In the genomic region with DNA sequence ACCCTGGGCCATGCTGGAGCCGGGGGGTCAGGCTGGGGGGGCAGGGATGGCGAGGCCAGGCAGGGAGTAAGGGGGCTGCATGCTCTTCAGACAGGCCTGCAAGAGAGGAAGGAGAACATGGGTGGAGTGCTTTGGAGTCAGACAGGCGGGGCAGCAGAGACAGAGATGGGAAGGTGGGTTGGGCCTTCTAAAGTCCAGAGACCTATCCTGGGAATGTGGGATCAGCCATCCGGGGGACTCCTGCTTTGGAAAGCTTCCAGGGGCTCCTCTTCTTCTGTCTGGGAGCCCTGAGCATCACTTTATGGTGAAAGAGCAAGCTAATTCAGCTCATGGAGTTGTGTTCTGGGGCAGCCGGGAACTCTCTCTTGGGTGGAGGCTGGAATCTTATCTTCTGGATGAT, we compare ENCODE assay signal across 19 mouse cellular contexts. TPM values are rescaled to one million over a fixed set of nuclear protein-coding genes. Genes with fewer than 3 reads are reported as not detected.
DNase-seq lines count a peak whose midpoint lies in the region; ATAC-seq lines count a peak whose summit lies in the region.
"Had no signal": no experiment of that assay in that cellular context is flagged by ENCODE, and none has a peak within 500 bp of the region (broad histone marks: within the 10 kb centered on the region; RNA-seq: fewer than 3 reads in every experiment).

No protein-coding gene starts in this region.

- ATAC-seq in forebrain, embryonic 12.5 days (ENCODE audit: low FRiP score), result no peak
- no peak for ATAC-seq in forebrain, embryonic 11.5 days (replicated peaks; ENCODE audit: low FRiP score)
- no peak for ATAC-seq in forebrain, embryonic 16.5 days
- ATAC-seq in midbrain, embryonic 11.5 days (ENCODE audit: low FRiP score), result no peak
- no peak for ATAC-seq in neural tube, embryonic 14.5 days (ENCODE audit: low read depth)
- ATAC-seq: inflammation-experienced regulatory T-cells, adult 6 months had no signal

- no peaks in the 10 kb centered on the region for H3K9me3 ChIP-seq in forebrain, embryonic 12.5 days
- no peaks in the 10 kb centered on the region for H3K9me3 ChIP-seq in forebrain, embryonic 11.5 days (ENCODE audit: control insufficient read depth, low read length)
- no peaks in the 10 kb centered on the region for H3K9me3 ChIP-seq in forebrain, embryonic 16.5 days (ENCODE audit: control insufficient read depth, low read length)
- no peaks in the 10 kb centered on the region for H3K9me3 ChIP-seq in midbrain, embryonic 11.5 days (ENCODE audit: control insufficient read depth, low read length)
- H3K9me3 ChIP-seq in neural tube, embryonic 14.5 days (ENCODE audit: control insufficient read depth, low read length), result no peaks in the 10 kb centered on the region
- H3K9me3 ChIP-seq: embryonic facial prominence, embryonic 15.5 days had no signal

- DNase-seq in forebrain, embryonic 11.5 days (ENCODE audit: low spot score), result no peak
- peak; percentile 57 for DNase-seq in midbrain, embryonic 11.5 days (ENCODE audit: low spot score, missing footprints)
- DNase-seq in left cerebral cortex, adult 11 months (ENCODE audit: low spot score), result no peak
- no peak for DNase-seq in heart, postnatal 10 days
- DNase-seq: adrenal gland, postnatal 10 days; heart, adult 18-20 months; kidney, adult 8-10 months; lung, adult 2 months; lung, postnatal 36 days; retina, postnatal 1 day; right cerebral cortex, postnatal 4 days; thymus, postnatal 36 days had no signal

- H3K4me2 ChIP-seq in forebrain, embryonic 12.5 days, result peak overlapping the region; percentile 96
- H3K4me2 ChIP-seq in forebrain, embryonic 11.5 days (ENCODE audit: low read depth, low read length, severe bottlenecking), result no peak overlapping the region
- H3K4me2 ChIP-seq in forebrain, embryonic 16.5 days (ENCODE audit: low read length), result peak overlapping the region; percentile 99
- no peak overlapping the region for H3K4me2 ChIP-seq in midbrain, embryonic 11.5 days
- peak overlapping the region; percentile 99 for H3K4me2 ChIP-seq in neural tube, embryonic 14.5 days (ENCODE audit: low read depth, low read length)
- H3K4me2 ChIP-seq: embryonic facial prominence, embryonic 15.5 days; liver, embryonic 11.5 days had no signal

- intact Hi-C loops in heart, postnatal 10 days (cut with DNase I), result no loop called here

- H3K27me3 ChIP-seq in forebrain, embryonic 12.5 days, result peaks cover 66% of the 10 kb centered on the region
- H3K27me3 ChIP-seq in forebrain, embryonic 11.5 days (ENCODE audit: control insufficient read depth, insufficient read depth, low read length), result peaks cover 24% of the 10 kb centered on the region
- peaks cover 1% of the 10 kb centered on the region; the same call in 1 of the 2 replicates for H3K27me3 ChIP-seq in forebrain, embryonic 16.5 days (replicated peaks; ENCODE audit: control insufficient read depth, insufficient read depth, low read length)
- H3K27me3 ChIP-seq in midbrain, embryonic 11.5 days (ENCODE audit: control insufficient read depth, insufficient read depth, low read length), result peaks cover 22% of the 10 kb centered on the region
- H3K27me3 ChIP-seq in neural tube, embryonic 14.5 days (ENCODE audit: control insufficient read depth, insufficient read depth, low read length), result peaks cover 2% of the 10 kb centered on the region; the same call in 1 of the 2 replicates

- H3K27ac ChIP-seq in forebrain, embryonic 12.5 days, result no peak overlapping the region
- no peak overlapping the region for H3K27ac ChIP-seq in forebrain, embryonic 11.5 days (ENCODE audit: low read depth, low read length)
- H3K27ac ChIP-seq in forebrain, embryonic 16.5 days (ENCODE audit: low read length), result no peak overlapping the region
- H3K27ac ChIP-seq in midbrain, embryonic 11.5 days (ENCODE audit: low read depth, low read length), result no peak overlapping the region
- no peak overlapping the region for H3K27ac ChIP-seq in neural tube, embryonic 14.5 days (ENCODE audit: low read depth, low read length)
- H3K27ac ChIP-seq: embryonic facial prominence, embryonic 15.5 days had no signal

- H3K4me1 ChIP-seq in forebrain, embryonic 12.5 days, result peaks cover 73% of the 10 kb centered on the region
- H3K4me1 ChIP-seq in forebrain, embryonic 11.5 days (replicated peaks; ENCODE audit: control insufficient read depth, insufficient read depth, low read length), result peaks cover 31% of the 10 kb centered on the region
- peaks cover 73% of the 10 kb centered on the region for H3K4me1 ChIP-seq in forebrain, embryonic 16.5 days (replicated peaks; ENCODE audit: control insufficient read depth, insufficient read depth, low read length)
- peaks cover 49% of the 10 kb centered on the region for H3K4me1 ChIP-seq in midbrain, embryonic 11.5 days (ENCODE audit: control insufficient read depth, insufficient read depth, low read length)
- H3K4me1 ChIP-seq in neural tube, embryonic 14.5 days (ENCODE audit: control insufficient read depth, insufficient read depth, low read length), result peaks cover 50% of the 10 kb centered on the region

- WGBS in forebrain, embryonic 12.5 days, result 76% methylated on average over 5 of the region's 5 CpGs
- WGBS in forebrain, embryonic 11.5 days, result 64% methylated on average over 5 of the region's 5 CpGs
- WGBS in forebrain, embryonic 16.5 days, result 71% methylated on average over 5 of the region's 5 CpGs
- 68% methylated on average over 5 of the region's 5 CpGs for WGBS in midbrain, embryonic 11.5 days
- WGBS in neural tube, embryonic 14.5 days, result 74% methylated on average over 5 of the region's 5 CpGs

- H3K36me3 ChIP-seq in forebrain, embryonic 12.5 days (replicated peaks), result no peaks in the 10 kb centered on the region
- no peaks in the 10 kb centered on the region for H3K36me3 ChIP-seq in forebrain, embryonic 11.5 days (ENCODE audit: control insufficient read depth, insufficient read depth, low read length)
- no peaks in the 10 kb centered on the region for H3K36me3 ChIP-seq in forebrain, embryonic 16.5 days (ENCODE audit: control insufficient read depth, insufficient read depth)
- H3K36me3 ChIP-seq in midbrain, embryonic 11.5 days (ENCODE audit: control insufficient read depth, insufficient read depth, low read length), result no peaks in the 10 kb centered on the region
- no peaks in the 10 kb centered on the region for H3K36me3 ChIP-seq in neural tube, embryonic 14.5 days (ENCODE audit: control insufficient read depth, insufficient read depth, low read length)
- H3K36me3 ChIP-seq: embryonic facial prominence, embryonic 15.5 days had no signal

- no peak overlapping the region for H3K9ac ChIP-seq in forebrain, embryonic 12.5 days
- H3K9ac ChIP-seq in forebrain, embryonic 11.5 days (ENCODE audit: low read length), result no peak overlapping the region
- H3K9ac ChIP-seq in forebrain, embryonic 16.5 days (replicated peaks; ENCODE audit: low read depth, low read length), result 0 out of 2 replicates have a peak overlapping the region, but pooled peaks have one; percentile 10
- no peak overlapping the region for H3K9ac ChIP-seq in midbrain, embryonic 11.5 days (ENCODE audit: low read length)
- H3K9ac ChIP-seq in neural tube, embryonic 14.5 days (replicated peaks; ENCODE audit: low read depth, low read length), result 0 out of 2 replicates have a peak overlapping the region, but pooled peaks have one; percentile 21
- H3K9ac ChIP-seq: embryonic facial prominence, embryonic 15.5 days had no signal

- H3K4me3 ChIP-seq in forebrain, embryonic 12.5 days (replicated peaks), result no peak overlapping the region
- no peak overlapping the region for H3K4me3 ChIP-seq in forebrain, embryonic 11.5 days (ENCODE audit: low read depth, low read length)
- peak overlapping the region; percentile 77; the same call in 1 of the 2 replicates for H3K4me3 ChIP-seq in forebrain, embryonic 16.5 days (replicated peaks; ENCODE audit: low read length)
- no peak overlapping the region for H3K4me3 ChIP-seq in midbrain, embryonic 11.5 days (ENCODE audit: low read depth, low read length)
- H3K4me3 ChIP-seq in neural tube, embryonic 14.5 days (ENCODE audit: low read depth, low read length), result peak overlapping the region; percentile 70
- H3K4me3 ChIP-seq: embryonic facial prominence, embryonic 15.5 days had no signal

RNA-seq across cellular contexts. Expression of a gene that starts 2.0 kb away (rescaled TPM):
- 23.1 and 25.4 TPM in 2 replicates for polyA plus RNA-seq in forebrain, embryonic 12.5 days (2016; fragmentation: Nextera tagmentation; extraction: Ambion mirVana)
- polyA plus RNA-seq in forebrain, embryonic 11.5 days (2014; fragmentation: Nextera tagmentation; extraction: Ambion mirVana), result 10.7 and 11.3 TPM in 2 replicates
- 74.1 and 89.8 TPM in 2 replicates for polyA plus RNA-seq in forebrain, embryonic 16.5 days (2015; fragmentation: Nextera tagmentation; extraction: Ambion mirVana)
- 10.7 and 11.0 TPM in 2 replicates for polyA plus RNA-seq in midbrain, embryonic 11.5 days (2014; fragmentation: Nextera tagmentation; extraction: Ambion mirVana)
- polyA plus RNA-seq in neural tube, embryonic 14.5 days (2014; fragmentation: Nextera tagmentation; extraction: Ambion mirVana), result 85.8 and 127 TPM in 2 replicates
- total RNA-seq in heart, postnatal 10 days (2021), result 1 to 10 TPM; 2.2 to 2.9 TPM

RNA-seq across cellular contexts. Expression of a gene that starts 3.1 kb away (rescaled TPM):
- polyA plus RNA-seq in forebrain, embryonic 12.5 days (2016; fragmentation: Nextera tagmentation; extraction: Ambion mirVana), result 23.5 and 24.5 TPM in 2 replicates
- polyA plus RNA-seq in forebrain, embryonic 11.5 days (2014; fragmentation: Nextera tagmentation; extraction: Ambion mirVana), result 22.5 and 25.8 TPM in 2 replicates
- polyA plus RNA-seq in forebrain, embryonic 16.5 days (2015; fragmentation: Nextera tagmentation; extraction: Ambion mirVana), result 40.1 and 44.2 TPM in 2 replicates
- polyA plus RNA-seq in midbrain, embryonic 11.5 days (2014; fragmentation: Nextera tagmentation; extraction: Ambion mirVana), result 20.0 and 25.5 TPM in 2 replicates
- polyA plus RNA-seq in neural tube, embryonic 14.5 days (2014; fragmentation: Nextera tagmentation; extraction: Ambion mirVana), result 42.5 and 53.1 TPM in 2 replicates
- 1 to 10 TPM; 6.5 to 6.8 TPM for total RNA-seq in heart, postnatal 10 days (2021)

RNA-seq across cellular contexts. Expression of a gene that starts 13.6 kb away (rescaled TPM):
- polyA plus RNA-seq in forebrain, embryonic 12.5 days (2016; fragmentation: Nextera tagmentation; extraction: Ambion mirVana), result 226 TPM in 2 replicates
- polyA plus RNA-seq in forebrain, embryonic 11.5 days (2014; fragmentation: Nextera tagmentation; extraction: Ambion mirVana), result 217 and 242 TPM in 2 replicates
- polyA plus RNA-seq in forebrain, embryonic 16.5 days (2015; fragmentation: Nextera tagmentation; extraction: Ambion mirVana), result 375 and 392 TPM in 2 replicates
- polyA plus RNA-seq in midbrain, embryonic 11.5 days (2014; fragmentation: Nextera tagmentation; extraction: Ambion mirVana), result 215 and 221 TPM in 2 replicates
- polyA plus RNA-seq in neural tube, embryonic 14.5 days (2014; fragmentation: Nextera tagmentation; extraction: Ambion mirVana), result 346 and 359 TPM in 2 replicates
- 100 to 1,000 TPM in 1 of 2 experiments, 10 to 100 TPM in 1; 99.6 to 107 TPM for total RNA-seq in heart, postnatal 10 days (2021)

RNA-seq across cellular contexts. Expression of a gene that starts 16.0 kb away (rescaled TPM):
- 8.8 and 9.3 TPM in 2 replicates for polyA plus RNA-seq in forebrain, embryonic 12.5 days (2016; fragmentation: Nextera tagmentation; extraction: Ambion mirVana)
- 7.9 and 8.6 TPM in 2 replicates for polyA plus RNA-seq in forebrain, embryonic 11.5 days (2014; fragmentation: Nextera tagmentation; extraction: Ambion mirVana)
- 12.2 and 12.3 TPM in 2 replicates for polyA plus RNA-seq in forebrain, embryonic 16.5 days (2015; fragmentation: Nextera tagmentation; extraction: Ambion mirVana)
- polyA plus RNA-seq in midbrain, embryonic 11.5 days (2014; fragmentation: Nextera tagmentation; extraction: Ambion mirVana), result 4.3 and 5.5 TPM in 2 replicates
- 10.7 and 12.7 TPM in 2 replicates for polyA plus RNA-seq in neural tube, embryonic 14.5 days (2014; fragmentation: Nextera tagmentation; extraction: Ambion mirVana)
- 1 to 10 TPM; 3.4 to 4.6 TPM for total RNA-seq in heart, postnatal 10 days (2021)
- total RNA-seq: neutrophil, adult 5-6 weeks had no signal

RNA-seq across cellular contexts. Expression of a gene that starts 20.8 kb away (rescaled TPM):
- 2.5 and 2.9 TPM in 2 replicates for polyA plus RNA-seq in forebrain, embryonic 12.5 days (2016; fragmentation: Nextera tagmentation; extraction: Ambion mirVana)
- polyA plus RNA-seq in forebrain, embryonic 11.5 days (2014; fragmentation: Nextera tagmentation; extraction: Ambion mirVana), result 4.1 and 4.2 TPM in 2 replicates
- 1.8 and 1.9 TPM in 2 replicates for polyA plus RNA-seq in forebrain, embryonic 16.5 days (2015; fragmentation: Nextera tagmentation; extraction: Ambion mirVana)
- 3.2 and 3.9 TPM in 2 replicates for polyA plus RNA-seq in midbrain, embryonic 11.5 days (2014; fragmentation: Nextera tagmentation; extraction: Ambion mirVana)
- polyA plus RNA-seq in neural tube, embryonic 14.5 days (2014; fragmentation: Nextera tagmentation; extraction: Ambion mirVana), result 1.4 and 2.2 TPM in 2 replicates
- 10 to 100 TPM; 16.1 to 20.4 TPM for total RNA-seq in heart, postnatal 10 days (2021)

Comparison
In these comparisons a context has a peak if more than half of its experiments do, and no peak if none do; other contexts are left out.
1. H3K4me2 ChIP-seq: peak in forebrain, embryonic 12.5 days (single experiment), forebrain, embryonic 16.5 days (single experiment) and neural tube, embryonic 14.5 days (single experiment); none in forebrain, embryonic 11.5 days (single experiment) and midbrain, embryonic 11.5 days (single experiment).
2. H3K4me3 ChIP-seq: peak in forebrain, embryonic 16.5 days (single experiment) and neural tube, embryonic 14.5 days (single experiment); none in forebrain, embryonic 12.5 days (single experiment), forebrain, embryonic 11.5 days (single experiment) and midbrain, embryonic 11.5 days (single experiment).
3. H3K9ac ChIP-seq: peak in forebrain, embryonic 16.5 days (single experiment) and neural tube, embryonic 14.5 days (single experiment); none in forebrain, embryonic 12.5 days (single experiment), forebrain, embryonic 11.5 days (single experiment) and midbrain, embryonic 11.5 days (single experiment).